Mouse (Mus musculus) neural tube, embryonic 10.5 days (tissue): ENCODE data around the gene Ptpn7.

Experiments
- DNase-seq: peaks from one replicate; pipeline ENCODE4 v3.0.0-alpha.2; 2017; ENCODE audit warnings: low spot score; ENCODE audit errors: extremely low spot score

The Ptpn7 gene

DNA sequence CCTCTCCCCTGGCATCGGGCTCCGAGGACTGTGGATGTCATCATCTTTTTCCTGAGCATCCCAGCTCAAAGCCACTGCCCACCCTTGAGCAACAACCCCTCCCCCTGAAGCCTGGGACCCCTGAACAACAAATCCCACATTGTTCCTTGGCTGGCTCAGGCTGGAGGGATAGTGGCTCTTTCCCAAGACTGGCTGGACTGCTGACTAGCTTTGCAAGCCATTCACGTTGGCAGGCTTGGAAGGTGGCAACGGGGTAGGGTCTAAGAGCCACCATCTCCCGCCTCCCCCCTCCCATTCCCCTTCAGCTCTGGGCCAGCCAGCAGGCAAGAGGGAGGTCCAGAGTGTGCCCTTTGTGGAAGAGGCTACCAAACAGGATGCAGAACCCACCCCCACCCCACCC, 26.1 kb downstream of the Ptpn7 start:
- DNase-seq: no peak

DNA sequence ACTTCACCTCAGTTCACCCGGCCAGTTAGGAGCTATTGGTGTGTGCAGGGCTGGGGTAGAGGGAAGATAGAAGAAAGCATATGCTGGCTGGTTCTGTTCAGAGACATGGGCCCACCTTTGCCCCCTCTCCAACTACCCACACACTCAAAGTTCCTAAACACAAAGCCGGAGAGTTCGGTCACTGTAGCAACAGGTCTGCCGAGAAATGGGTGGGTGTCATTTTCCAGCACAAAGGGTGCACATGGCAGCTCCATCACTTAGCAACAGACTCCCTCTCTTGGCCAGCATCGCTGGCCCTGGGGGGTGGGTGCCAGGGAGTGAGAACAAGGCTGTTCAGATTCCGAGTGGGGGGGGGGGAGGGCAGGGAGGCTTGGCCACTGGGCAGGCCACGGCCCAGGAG, 26.6 kb downstream of the Ptpn7 start:
- no peak for DNase-seq

DNA sequence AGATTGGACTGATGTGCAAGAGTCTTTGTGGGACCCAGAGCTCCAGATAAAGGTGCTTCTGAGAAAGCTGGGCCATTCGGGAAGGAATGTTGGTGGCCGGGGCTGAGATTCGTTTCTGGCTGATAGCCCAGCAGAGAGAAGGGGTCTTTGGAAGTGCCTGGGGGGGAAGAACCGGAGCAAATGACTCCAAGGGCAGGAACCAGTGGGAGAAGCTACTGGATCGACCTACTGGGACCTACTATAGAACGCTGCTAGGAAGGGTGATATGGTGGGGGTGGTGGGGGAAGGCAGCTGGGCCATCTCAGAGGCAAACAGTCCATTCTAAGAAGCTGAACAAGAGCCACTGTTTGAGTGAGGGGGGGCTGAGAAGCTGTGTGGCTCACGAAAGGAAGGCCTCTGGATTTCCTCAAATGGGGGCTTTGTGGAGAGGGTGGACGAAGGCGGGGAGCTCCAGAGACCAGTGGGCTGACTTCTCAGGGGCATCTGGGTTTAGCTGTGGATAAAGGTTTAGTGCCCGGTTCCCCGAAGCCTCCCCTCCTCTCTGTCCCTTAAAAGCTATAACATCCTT, 27.1 kb downstream of the Ptpn7 start:
- no peak for DNase-seq

DNA sequence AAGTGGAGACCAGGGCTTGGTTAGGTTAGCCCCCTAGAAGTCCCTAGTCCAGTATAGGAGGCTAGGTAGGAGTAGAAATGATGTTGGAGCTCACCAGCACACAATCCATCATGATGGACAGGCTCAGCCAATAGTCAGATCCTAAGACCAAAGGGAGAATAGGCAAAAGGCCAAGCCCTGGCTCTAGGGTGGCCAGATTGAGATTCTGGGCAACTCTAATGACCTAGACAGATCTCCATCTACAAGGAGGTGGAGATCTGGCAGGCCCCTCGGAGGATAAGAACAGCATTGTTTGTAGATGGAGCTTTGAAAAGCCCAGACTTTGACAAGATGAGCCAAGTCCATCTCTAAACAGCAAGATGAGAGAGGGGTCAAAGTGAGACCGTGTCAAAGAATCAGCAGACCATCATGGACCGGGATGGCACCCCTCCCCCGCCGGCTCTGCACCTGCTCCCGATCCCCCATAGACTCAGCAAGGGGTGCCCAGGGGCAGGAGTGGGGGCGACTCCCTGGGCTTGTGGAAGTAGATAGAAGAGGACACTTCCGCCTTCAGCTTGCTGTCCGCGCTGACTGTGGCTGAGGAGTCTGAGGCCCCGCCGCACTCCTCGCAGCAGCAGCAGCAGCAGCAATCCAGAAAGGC, 28.0 kb downstream of the Ptpn7 start:
- DNase-seq: no peak

DNA sequence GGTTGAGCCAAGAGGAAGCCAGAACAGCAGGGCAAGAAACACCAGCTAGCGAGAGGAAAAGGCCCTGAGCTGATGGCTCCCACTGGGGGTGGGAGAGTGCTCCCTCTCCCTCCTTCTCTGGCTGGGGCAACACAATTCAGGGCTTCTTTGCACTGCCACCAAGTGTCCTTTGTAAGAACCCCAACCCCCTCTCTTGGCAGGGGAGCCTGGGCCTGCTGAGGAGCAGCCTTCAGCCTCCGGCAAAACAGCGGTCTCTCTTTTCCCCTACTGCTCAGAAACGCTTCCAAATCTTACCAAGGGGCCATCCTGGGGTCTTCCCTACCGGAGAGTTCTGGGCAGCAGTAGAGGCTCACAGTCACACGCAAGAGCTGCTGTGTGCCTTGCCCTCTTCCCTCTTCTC, 30.2 kb downstream of the Ptpn7 start:
- no peak for DNase-seq

DNA sequence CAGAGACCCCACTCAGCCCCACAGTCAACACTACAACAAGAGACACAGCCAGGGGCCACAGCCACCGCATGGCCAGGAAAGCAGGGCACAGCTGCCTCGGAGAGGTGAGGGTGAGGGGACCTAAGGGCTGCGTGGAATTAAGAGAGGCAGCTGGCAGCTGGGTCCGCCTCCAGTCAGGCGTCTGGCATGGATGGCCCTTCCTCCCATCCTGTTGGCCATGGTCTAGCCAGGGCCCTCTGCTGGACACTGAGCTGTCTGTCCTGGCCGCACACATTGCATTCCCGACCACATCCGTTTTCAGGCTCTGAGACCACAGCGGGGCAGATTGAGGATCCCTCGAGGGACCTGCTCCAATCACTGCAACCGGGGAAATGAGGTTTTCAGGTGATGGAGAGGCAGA, 34.9 kb downstream of the Ptpn7 start, which contains the start of gene Gpr37l1:
Gene Gpr37l1 (minus strand): TSS at position 247 of the 400 bp plus-strand sequence.
- DNase-seq: no peak

DNA sequence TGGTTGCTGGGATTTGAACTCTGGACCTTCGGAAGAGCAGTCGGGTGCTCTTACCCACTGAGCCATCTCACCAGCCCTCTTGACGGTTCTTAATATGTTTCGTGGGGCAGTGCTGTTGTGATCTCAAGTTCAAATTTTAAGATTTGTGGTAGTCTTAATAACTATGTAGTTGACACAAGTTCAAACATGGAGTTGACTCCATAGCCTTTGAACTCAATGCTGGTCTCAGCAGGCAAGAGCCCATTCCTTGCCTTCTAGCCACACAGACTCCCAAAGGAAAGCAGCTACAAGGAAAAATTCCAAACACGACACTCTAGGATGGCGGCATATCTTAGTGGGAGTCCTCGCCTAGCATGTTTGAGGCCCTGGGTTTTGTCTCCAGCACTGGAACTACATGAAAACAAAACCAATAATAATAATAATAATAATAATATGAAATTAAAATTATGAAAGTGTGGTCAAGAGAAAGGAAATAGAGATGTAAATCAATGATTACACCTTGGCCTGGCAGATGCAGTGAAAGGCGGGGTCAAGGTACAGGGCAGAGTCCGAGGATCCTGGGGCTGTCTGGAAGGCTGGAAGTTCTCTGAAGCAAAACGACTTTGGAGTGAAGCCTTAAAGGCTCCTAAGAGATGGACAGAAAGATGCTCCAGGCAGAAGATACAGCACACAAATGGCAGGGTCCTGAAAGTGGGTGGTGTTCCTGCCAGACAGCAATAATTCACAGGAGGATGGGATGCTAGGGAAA, 36.1 kb downstream of the Ptpn7 start:
- DNase-seq: no peak

DNA sequence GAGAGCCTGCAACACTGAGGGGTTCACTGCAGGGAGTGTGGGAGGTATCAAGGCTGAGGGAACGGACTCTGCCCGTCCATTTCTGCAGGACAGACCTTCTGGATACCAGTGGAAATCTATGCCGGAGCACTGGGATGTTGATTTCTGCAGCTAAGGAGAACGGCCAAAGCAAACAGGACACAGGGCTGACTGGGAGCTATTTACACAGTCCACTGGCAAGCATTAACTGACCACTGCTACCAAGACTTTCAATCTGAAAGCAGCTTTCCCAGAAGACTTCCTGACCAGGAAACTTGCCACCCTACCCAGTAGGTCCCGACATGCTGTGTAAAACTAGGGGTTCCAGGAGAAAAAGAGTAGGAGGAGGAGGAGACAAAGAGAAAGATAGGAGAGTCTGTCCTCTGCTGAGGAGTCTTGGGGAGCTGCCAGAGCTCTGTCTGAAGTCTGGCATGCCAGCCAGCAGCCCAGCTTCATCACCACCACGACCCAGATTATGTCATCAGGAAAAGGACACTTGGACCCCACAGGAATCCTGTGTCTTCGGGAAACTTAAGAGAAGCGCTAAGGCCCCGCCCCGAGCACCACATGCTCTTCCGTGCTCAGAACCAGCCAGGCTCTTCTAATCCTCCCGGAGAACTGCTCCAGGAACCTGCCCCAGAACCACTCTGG, 37.2 kb downstream of the Ptpn7 start:
- no peak for DNase-seq

DNA sequence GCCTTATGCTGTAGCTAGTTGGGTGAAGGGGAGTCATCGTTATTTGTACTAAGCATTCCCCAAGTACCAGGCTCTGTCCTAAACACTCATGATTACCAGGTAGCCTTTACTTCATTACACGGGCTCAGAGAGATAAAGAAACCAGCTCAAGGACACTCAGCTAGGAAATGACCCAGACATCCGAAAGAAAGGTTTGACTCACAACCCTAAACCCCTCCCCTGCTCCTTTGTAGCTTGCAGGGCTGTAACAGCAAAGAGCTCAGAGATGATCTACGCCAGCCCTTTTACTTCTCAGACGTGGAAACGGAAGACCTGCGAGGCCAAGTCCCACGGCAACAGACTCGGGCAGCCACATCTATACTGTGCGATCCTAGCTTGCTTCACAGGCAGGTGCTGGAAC, 37.8 kb downstream of the Ptpn7 start:
- DNase-seq: no peak

DNA sequence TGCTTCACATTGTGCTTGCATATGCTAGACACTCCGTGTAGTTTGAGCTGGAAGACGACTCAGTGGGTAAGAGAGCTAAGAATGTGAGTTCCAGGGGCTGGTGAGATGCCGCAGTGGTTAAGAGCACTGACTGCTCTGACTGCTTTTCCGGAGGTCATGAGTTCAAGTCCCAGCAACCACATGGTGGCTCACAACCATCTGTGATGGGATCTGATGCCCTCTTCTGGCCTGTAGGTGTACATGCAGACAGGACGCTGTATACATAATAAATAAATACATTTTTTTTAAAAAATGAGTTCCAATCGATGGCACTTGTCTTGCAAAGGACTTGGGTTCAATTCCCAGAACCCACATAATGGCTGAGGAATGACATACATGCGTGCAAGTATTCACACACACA, 38.7 kb downstream of the Ptpn7 start:
- no peak for DNase-seq

DNA sequence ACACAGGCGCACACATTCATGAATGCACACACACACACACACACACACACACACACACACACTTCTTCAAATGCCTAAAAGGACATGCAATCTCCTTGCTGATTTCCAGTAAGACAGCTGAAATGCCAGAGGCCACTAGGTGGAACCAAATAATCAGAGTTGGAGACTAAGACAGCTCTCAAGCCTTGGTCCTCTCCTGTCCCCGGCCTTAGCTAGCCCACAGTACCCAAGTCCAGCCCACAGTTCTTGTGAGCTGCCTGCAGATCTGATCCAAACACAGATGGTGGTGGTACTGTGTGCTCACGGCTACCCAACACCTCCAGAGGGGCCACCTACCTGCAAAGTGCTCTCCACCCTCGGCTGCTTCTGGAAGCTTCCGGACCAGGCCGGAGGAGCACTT, 39.5 kb downstream of the Ptpn7 start:
- DNase-seq: peak; percentile 35

DNA sequence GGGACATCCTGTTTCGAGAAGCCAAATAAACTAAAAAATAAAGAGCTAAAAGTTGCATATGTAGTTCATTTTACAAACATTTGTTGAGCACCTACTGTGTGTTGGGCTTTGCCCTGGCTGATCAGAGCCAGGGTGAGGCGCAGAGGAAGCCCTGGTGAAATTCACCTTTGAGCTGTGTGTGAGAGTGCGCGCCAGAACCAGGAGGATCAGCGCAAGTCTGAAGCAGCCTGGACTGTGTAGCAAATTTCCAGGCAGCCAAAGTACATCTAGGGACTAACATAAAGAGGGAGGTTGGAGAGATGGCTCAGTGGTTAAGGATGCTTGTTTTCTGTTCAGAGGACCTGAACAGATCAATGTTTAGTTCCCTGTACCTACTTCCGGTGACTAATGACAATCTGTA, 40.8 kb downstream of the Ptpn7 start:
- no peak for DNase-seq

DNA sequence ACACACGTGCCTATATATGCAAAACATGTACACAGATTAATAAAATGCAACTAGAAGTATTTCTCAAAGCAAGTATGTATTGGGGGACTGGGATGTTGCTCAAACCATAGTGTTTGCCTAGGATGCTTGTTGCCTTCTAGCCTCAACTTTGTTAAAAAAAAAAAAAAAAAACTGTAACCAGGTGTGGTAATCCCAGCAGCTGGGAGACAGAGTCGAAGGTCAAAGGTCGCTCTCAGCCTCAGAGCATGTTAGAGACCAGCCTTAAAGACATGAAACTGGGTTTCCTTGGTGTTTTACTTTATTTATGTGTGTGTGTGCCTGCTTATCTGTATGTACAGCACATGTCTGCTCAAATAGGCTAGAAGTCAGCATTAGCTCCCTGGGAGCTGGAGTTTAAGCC, 42.7 kb downstream of the Ptpn7 start:
- DNase-seq: no peak

DNA sequence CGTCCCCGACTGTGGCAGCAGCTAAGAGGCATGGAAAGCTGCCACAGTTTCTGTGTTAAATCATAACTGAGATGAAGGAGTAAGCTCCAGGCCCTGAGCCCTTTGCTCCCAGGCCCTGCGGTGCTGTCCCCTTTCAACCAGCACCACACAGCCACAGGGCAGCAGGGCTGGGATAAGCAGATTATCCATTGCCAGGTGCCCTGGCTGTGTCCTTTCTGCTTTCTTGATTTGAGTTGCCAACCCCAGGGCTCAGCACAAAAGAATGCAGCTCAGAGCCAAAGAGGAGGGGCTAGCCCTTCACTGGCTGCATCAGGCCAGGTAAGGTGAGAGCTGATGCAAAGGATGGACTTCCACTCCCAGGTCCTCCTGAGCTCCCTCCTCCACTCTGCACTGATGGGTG, 45.2 kb downstream of the Ptpn7 start:
- DNase-seq: no peak

DNA sequence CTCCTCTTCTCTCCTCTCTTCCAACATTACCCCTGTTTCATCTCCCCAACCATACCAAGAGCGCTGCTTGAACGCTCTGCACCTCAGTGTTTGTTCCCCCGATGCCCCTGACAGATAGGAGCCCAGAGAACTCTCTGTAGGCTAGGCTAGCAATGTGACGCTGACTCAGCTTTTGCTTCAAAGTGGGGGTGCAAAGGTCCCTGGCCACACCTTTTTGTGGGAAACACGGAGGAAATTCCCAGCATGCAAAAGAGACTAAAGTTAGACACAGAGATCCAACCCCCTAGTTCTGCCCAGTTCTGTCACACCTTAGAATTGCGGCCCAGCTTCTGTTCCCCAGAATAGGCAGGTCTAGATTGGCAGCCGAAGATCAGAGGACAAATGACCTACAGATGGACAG, 46.4 kb downstream of the Ptpn7 start:
- no peak for DNase-seq

DNA sequence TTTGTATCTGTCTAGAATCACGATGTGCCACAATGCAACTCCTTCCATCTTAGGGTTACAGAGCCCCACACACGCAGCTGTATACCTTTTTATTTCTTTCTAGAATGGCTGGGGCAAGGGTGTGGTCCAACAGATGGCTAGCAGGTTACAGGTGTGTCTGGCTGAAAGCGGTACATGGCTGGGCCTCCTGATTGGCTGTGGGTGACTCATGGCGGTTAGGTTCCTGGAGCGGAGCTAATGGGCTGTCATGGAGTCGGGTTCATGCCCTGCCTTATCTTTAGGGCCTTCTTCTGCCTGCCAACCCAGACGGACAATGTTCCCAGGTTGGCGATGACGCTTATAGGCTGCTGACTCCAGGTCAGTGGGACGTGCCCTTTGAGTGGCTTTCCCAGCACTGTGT, 48.3 kb downstream of the Ptpn7 start:
- no peak for DNase-seq

DNA sequence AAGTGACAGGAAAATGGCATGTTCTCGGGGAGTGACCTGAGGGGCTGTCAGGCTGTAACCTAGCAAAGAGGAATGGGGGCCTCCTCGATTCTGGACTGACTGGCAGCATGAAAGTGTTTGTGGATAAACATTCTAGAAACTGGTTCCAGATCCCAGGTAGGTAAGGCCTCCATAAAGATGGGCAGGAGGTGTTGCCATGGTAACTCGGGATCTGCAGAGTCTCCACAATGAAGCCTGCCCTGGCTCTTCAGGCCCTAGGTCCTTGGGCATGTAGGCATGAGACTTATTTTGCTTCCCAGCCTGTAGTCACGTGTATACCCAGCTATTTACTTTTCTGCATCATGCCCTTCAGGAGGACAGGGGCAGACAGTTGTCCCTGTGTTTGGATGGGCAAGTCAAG, 48.8 kb downstream of the Ptpn7 start:
- DNase-seq: no peak

DNA sequence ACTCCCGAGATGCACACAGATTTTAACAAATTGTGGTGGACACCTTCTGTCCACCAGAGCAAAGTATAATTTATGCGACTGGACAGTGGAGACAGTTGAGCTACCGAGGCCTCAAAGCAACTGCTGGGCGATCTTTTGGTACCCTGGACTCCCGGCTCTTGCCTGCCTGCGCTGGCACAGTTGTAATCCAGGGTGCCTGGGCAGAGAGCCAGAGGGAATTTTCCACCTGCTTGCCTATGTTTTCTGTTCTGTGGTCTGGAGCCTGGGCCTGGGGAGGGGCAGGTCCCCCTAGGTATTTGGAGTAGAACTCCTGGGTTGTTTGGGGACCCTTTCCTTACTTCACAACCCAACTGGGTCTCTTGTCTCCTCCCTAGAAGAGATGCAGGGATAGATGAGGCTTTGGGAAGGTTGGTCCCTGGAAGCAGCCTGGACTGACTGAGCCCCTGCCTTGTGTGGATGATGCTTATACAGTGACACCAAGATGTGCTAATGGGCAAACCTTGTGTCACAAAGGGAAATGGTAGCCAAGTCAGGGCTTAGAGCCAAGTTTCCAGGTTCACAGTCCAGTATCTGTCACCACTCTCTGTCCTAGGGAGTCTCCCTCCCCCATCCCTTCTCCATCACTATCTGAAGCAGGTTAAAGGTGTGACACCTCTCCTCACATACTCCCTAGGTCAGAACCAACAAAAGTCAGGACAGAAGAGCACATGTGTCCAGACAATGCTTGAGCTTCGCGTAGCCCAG, 49.6 kb downstream of the Ptpn7 start:
- no peak for DNase-seq

DNA sequence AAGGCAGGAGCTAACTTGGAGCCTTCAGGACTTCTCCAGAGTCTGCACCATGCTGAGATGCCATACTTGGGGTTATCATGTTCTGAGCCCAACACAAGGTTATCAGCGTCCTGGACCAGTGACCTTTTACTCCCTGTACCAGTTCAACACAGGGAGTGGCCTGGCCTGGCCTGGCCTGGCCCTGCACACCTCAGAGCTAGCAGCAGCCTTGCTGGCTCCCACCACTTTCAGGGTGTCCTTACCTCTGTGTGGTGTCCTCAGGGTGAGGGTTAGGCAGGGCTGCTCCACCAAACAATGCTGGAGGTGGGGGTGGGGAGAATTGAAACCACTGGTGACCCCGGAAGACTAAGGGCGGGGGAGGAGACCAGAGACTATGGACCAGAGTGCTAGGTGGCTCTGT, 50.5 kb downstream of the Ptpn7 start:
- DNase-seq: no peak

DNA sequence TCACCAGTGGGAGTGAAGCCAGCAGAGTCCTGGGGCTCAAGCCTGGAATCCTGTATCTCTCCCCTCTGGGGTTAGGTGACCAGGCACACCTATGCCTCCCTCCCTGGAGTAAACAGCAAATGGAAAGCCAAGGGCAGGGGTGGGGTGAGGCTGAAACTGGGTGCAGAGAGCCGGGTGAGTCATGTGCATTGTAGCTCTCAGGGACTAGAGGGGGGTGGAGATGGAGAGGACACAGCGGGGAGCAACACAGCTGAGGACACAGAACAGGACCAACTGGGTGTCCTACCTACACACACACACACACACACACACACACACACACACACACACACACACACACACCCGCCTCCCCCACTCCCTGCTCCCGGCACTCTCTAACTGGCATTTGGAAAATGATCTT, 50.9 kb downstream of the Ptpn7 start:
- no peak for DNase-seq

DNA sequence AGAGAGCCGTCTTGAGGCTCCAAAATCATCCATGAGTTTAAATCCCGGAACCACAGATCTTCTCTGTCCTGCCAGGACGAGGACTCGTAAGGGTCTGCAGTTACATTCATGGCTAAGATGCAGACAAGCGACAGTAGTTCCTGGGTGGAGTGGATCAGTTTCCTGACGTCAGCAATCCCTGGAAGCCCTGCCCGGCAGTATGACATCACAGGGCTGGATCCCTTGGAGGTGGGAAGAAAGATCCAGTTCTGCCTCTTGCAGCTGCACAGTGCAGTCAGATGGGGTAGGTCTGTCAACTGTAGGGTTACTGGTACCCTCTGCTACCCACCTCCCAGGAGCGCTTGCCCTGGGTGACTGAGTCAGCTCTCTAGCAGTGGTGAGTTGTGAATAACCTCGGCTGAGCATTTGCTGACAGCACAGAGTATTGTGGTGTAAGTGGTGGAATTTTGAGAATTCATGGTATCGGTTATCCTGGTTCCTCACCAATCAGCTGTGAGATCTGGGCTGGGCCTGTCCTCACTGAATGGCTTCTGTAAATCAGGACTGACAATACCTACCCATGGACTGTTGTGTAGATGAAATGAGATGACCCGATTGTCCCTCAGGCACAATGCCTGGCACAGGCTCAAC, 51.6 kb downstream of the Ptpn7 start:
- DNase-seq: no peak
